Mouse (Mus musculus): ENCODE results near the gene Arhgef40.

Arhgef40 gene

DNA sequence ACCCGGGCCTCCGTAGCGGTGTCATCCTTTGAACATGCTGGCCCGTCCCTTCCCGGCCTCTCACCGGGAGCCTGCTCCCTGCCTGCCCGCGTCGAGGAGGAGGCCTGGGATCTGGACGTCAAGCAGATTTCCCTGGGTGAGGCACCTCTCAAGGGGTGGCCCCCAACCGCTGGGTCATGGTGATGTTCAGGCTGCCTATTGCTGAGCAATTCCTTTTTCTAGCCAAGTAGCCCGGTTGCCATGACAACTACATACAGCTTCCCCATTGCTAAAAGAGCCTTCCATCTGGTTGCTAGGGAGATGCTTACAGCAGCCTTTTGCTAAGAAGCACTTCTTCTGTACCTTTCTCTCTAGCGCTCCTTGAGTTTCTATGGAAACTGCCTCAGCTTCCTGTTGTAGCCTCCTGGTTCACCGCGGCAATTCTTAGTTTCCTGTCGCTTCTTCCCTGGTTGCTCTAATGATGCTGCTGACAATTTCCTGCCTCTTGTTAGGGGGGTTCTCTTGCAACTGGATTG lies 19.5 kb downstream of the Arhgef40 start:
- no peak for DNase-seq (ENCODE audit: low spot score in 2 of 2)

DNA sequence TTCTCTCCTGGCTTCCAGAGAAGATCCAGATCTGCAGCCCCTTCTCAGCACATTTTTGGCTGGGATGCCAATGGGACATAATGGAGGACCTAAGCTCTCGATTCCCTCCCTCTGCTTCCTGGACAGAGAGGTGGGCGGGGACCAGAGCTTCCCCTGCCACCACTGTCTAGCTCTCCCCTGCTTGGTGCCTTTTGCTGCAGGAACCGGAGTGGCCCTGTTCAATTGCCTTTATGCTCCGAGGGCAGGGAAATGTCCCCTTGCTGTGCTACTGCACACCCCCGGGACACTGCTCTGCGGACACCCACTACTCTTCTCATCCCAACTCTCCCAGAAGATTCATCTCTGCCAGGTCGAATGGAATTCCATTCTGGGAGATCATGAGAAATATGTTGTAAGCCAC lies 20.6 kb downstream of the Arhgef40 start:
- DNase-seq (ENCODE audit: low spot score in 2 of 2) = no peak

GRCm38 (mm10) chr14:52005616-52006015 lies 21.1 kb downstream of the Arhgef40 start:
- DNase-seq (ENCODE audit: low spot score in 2 of 2) = no peak

DNA sequence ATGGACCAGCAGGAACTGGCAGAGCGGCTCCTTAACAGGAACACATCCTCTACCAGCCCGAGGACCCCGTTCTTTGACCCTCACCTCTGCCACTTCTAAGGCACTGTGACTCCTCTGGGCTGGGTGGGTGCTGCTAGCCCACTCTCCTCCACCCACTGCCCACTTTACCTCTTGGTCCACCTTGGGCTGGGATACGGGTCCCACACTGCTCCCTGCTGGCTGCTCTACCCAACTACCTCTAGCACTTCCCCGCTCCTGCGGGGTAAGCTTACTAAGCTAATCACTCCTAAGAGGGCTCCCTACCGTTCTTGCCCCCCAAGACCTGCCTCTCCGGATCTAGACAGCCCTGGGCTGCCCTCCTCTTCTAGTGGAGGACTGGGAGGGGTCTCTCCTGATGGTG lies 21.7 kb downstream of the Arhgef40 start:
- DNase-seq (ENCODE audit: low spot score in 2 of 2) = no peak

GRCm38 (mm10) chr14:52006771-52007170 lies 22.3 kb downstream of the Arhgef40 start:
- DNase-seq (ENCODE audit: low spot score in 2 of 2) = no peak

GRCm38 (mm10) chr14:52008321-52009203 lies 24.0 kb downstream of the Arhgef40 start:
- DNase-seq (ENCODE audit: low spot score in 2 of 2) = peak; percentile 82 to 91

- DNase-seq (ENCODE audit: low spot score in 2 of 2) = no peak
These were observed 24.8 kb downstream of the Arhgef40 start for GRCm38 (mm10) chr14:52009361-52009760.

- no peak for DNase-seq (ENCODE audit: low spot score in 2 of 2)
These were observed 25.3 kb downstream of the Arhgef40 start for GRCm38 (mm10) chr14:52009841-52010240.

- DNase-seq (ENCODE audit: low spot score in 2 of 2) = no peak
These were observed 26.1 kb downstream of the Arhgef40 start for GRCm38 (mm10) chr14:52010446-52011111.

- no peak for DNase-seq (ENCODE audit: low spot score in 2 of 2)
These were observed 27.2 kb downstream of the Arhgef40 start for GRCm38 (mm10) chr14:52011683-52012082.

DNA sequence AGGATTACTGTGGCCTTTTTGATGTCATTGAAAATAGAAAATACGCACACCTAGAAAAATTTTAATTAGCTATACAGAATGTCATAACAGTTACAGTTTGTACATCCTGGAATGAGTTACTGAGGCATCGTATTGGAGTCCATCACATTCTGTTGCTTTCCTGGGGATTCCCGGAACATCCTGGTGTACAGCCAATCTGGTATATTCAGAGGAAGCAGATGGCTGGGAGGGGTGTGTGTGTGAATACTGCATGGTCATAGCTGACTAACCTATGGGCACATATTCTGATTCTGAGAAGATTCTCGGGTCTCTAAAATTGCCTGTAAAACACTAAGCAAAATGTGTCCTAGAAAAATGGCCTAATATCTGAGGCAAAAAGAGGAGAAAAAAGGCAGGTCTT lies 27.6 kb downstream of the Arhgef40 start:
- DNase-seq (ENCODE audit: low spot score in 2 of 2) = no peak

- no peak for DNase-seq (ENCODE audit: low spot score in 2 of 2)
These were observed 28.0 kb downstream of the Arhgef40 start for GRCm38 (mm10) chr14:52012553-52012952.

- no peak for DNase-seq (ENCODE audit: low spot score in 2 of 2)
These were observed 28.6 kb downstream of the Arhgef40 start for GRCm38 (mm10) chr14:52013021-52013610.

- no peak for DNase-seq (ENCODE audit: low spot score in 2 of 2)
These were observed 29.3 kb downstream of the Arhgef40 start for GRCm38 (mm10) chr14:52013771-52014219.

DNA sequence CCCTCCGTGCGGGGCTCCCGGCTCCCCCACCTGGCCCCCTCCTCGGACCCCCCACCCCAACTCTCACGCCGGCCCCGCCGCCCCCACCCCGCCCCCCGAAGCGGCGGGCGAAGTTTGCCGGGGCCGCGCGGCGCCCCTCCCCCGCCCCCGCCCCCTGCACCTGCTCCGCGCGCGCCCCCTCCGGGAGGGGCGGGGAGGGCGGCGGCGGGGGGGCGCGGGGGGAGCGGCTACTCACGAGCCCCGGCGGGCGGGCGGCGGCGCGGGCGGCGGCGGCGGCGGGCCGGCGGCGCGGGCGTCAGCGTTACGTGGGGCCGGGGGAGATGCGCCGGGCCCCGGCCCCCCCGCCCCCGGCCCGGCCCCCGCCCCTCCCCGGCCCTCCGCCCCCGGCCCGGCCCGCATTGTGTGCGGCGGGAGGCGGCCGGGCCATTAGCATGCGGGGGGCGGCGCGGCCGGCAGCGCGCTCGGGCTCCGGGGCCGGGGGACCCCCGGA lies 29.8 kb downstream of the Arhgef40 start:
- DNase-seq (ENCODE audit: low spot score in 2 of 2) = no peak

DNA sequence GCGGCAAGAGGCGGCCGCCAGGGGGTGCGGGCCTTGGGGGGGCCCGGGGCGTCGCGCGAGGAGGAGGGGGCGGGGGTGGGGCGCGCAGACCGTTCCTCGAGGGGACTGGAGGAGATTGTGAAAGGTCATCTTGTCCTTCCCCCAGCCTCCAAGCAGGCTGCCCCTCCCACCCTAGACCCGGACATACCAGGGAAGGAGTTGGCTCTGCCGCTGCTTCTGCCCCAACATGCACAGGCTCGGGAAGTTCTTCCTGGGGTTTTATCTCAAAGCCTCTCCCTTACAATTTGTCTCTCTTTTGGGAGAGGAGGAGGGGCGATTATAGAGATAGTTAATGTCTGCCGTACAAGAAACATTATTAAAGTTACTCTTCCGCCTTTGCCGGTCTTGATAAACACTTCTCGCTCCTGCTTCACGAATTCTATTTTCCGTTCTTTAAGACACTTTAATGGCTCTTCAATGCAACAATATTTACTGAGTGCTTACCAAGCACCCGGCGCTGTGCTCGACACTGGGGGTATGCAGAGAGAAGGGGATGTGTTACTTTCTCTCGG lies 30.3 kb downstream of the Arhgef40 start:
- DNase-seq (ENCODE audit: low spot score in 2 of 2) = peak in 1 of 2 experiments; percentile 56

DNA sequence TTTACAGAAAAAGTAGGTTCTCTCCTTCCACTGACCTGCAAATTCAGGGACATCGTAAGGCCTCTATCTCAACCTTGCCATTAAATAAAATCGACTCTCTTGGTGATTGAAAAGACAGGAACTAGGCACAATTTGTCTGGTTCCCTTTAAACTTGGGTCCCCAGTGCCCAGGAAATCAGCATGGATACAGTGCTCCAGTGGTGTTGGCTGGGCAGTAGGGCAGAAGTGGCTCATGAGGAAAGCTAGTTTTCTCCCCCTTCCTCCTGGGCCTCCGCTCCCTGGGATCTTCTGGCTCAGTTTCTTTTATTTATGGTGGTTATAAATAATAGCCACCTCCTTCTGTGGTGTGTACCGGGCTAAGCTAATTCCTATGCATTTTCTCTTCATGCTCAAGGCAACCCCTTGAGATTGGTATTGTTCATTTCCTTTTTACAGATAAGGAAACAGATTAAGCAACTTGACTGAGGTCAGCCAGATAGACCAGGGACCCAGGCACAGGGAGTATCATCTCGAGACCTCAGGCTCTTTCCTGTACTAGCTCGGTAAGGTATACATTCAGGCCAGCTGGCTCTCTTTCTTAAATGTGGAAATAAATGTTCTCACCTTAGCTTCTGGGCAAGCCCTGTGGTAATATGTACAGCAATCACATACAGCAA lies 31.1 kb downstream of the Arhgef40 start, which contains the start of gene Tmem253:
Tmem253 (plus strand) TSS at position 214 of the 656 bp plus-strand sequence.
- DNase-seq (ENCODE audit: low spot score in 2 of 2) = no peak

GRCm38 (mm10) chr14:52016625-52017405 lies 32.3 kb downstream of the Arhgef40 start:
- no peak for DNase-seq (ENCODE audit: low spot score in 2 of 2)

DNA sequence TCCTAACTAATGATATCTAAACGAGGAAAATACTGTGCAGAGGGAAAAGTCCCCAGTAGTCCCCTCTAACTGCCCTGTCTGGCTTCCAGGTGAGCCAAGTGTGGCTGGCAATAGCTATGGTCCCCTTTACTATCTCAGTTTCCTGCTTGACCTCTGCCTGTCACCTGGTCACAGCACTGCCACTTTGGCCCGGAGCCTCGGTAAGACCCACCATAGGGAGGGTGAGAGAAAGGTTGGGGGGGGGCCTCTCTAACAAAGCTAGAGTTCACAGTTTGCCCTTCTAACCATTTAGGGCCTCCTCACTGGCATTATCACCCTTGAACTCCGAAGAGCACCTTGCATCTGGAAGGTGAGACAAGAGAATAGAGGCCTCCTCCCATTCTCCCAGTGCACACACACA lies 33.1 kb downstream of the Arhgef40 start:
- no peak for DNase-seq (ENCODE audit: low spot score in 2 of 2)
